Mouse (Mus musculus) thymus, adult 2 months (tissue): ENCODE measurements around the gene Gm9046.

ENCODE experiments used
- CTCF ChIP-seq: fragments of 200-500 bp; IDR thresholded peaks from 2 replicates; pipeline ENCODE4 v1.5.1; 2012; ENCODE audit warnings: mild to moderate bottlenecking, control low read depth, low read length, moderate library complexity, borderline replicate concordance; ENCODE audit not compliant: control insufficient read depth, poor library complexity, insufficient read depth; ENCODE audit errors: extremely low read depth
- POLR2A ChIP-seq: fragments of 200-500 bp; IDR thresholded peaks from 2 replicates; pipeline ENCODE4 v1.6.1; 2012; ENCODE audit warnings: mild to moderate bottlenecking, low read length, control low read depth, moderate library complexity; ENCODE audit not compliant: control insufficient read depth, poor library complexity, insufficient read depth; ENCODE audit errors: extremely low read depth

DNA sequence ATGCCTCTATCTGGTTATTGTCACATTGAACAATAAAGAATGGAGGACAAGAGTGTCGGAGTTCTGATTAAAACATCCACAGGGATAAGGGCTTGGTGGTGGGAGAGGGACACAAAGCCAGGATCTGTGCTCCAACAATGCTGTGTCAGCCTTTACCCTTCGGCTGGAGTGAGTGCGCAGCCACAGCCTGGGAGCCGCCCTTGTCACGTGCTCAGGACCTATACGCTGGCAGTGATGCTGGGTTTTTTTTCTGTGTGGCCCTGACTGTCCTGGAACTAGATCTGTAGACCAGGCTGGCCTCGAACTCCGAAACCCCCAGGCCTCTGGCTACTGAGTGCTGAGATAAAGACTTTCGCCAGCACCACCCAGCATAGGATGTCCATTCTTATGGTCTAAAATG lies 26.5 kb upstream of the Gm9046 start:
- TF ChIP-seq CTCF: no peak
- TF ChIP-seq POLR2A: no peak
